Mouse (Mus musculus) kidney, postnatal 36 days (tissue): ENCODE results near the gene Tbl2.

Experiments used
- DNase-seq, 2 experiments: peaks; one replicate each; pipeline ENCODE4 v3.0.0; 2021 to 2022; ENCODE audit warnings: mixed read lengths in 2 of 2

Tbl2 gene

DNA sequence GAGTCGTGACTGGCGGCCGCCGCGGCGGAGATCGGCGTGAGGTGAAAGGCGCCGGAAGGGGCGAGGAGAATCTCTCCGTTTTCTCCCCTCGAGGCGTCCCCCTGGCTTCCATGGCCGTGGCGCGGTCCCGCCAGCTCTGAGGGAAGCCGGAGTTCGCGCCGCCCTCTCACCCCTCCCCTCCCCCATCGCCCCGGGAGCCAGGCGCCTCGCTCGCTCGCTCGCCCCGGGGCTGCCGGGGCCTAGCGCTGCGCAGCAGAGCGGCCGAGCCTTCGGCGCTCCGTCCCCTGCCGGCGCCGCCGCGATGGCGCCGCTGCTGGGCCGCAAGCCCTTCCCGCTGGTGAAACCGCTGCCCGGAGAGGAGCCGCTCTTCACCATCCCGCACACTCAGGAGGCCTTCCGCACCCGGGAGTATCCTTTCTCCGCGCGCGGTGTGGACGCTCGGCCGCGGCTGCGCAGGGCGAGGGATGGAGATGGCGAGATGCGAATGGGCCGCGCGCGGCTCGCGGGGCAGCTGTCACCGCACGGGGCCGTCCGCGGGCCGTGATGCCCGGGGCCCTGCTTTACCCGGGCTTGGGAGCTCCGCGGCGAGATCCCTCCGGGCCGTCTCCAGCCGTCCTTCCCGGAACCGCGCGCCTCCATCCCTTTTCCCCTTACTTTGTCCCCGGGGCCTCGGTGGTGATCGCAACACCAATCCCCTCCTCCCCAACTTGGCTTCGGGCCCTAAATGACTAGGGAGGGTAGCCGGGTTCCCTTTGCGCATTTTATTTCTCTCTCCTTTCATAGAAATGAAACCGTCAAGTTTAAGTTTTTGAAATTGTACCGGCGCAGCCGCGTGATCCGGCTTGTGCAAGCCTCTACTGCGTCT, 38.1 kb downstream of the Tbl2 start:
- DNase-seq = peak; percentile 12 to 92

DNA sequence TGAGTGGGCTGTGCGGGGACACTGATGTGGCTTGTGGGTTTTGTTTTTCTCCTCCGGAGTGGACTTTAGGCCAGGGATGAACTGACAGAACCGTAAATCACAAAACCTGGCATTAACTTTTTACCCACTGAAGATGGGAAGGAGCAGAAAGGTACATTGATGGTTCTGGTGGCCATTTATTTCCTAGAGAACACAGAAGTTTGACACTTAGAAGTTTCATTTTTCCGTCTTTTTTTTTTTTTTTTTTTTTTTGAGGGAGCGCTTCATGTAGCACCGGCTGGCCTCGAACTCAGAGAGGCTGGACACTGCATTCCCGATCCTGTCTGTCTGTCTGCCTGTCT, 38.7 kb downstream of the Tbl2 start:
- peak in 1 of 2 experiments; percentile 21 for DNase-seq

GRCm38 (mm10) chr5:135189281-135190022, 40.0 kb downstream of the Tbl2 start:
- no peak for DNase-seq

- peak; percentile 77 to 82 for DNase-seq
These were observed 42.2 kb downstream of the Tbl2 start for GRCm38 (mm10) chr5:135191620-135192019.

GRCm38 (mm10) chr5:135192431-135192830, 43.0 kb downstream of the Tbl2 start:
- no peak for DNase-seq

DNA sequence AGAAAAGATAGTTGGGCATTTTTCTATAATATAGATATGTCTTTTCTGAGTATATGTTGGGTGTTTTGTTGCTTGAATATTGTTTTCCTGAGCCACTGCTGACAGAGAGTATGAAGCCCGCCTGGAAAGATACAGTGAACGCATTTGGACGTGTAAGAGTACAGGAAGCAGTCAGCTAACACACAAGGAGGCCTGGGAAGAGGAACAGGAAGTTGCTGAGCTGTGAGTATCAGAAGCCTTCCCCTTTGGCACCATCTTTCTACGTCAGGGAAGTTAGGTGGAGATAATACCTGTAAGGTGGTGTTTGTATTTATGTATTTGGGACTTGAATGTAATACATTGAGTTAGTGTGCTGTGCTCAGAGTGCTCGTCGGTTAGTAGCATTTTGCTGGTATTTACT, 46.9 kb downstream of the Tbl2 start:
- DNase-seq = no peak

GRCm38 (mm10) chr5:135202763-135203162, 53.3 kb downstream of the Tbl2 start:
- DNase-seq = no peak

GRCm38 (mm10) chr5:135208197-135208596, 58.7 kb downstream of the Tbl2 start:
- DNase-seq = peak in 1 of 2 experiments; percentile 37
